Mouse (Mus musculus): ENCODE results near the gene Abhd11.

DNA sequence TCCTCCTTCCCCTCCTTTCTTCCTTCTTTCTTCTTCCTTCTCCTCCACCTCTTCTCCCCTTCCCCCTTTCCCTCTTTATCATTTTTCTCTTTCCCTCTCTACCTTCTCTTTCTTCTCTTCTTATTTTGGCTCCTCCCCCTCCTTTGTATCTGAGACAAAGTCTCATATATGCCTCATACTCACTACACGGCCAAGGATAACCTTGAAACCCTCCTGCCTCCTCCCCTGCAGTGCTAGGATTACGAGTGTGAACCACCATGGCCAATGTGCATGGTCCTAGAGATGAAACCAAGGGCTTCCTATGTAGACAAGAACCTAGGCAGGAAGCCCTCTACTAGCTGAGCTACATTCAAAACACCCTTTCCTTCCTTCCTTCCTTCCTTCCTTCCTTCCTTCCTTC is 34.0 kb upstream of the Abhd11 start:
- TF ChIP-seq CTCF (IDR thresholded peaks at IDR 0.05; ENCODE audit: borderline replicate concordance, insufficient read depth, low read length) (no peak), POLR2A (IDR thresholded peaks at IDR 0.05; ENCODE audit: low read depth, low read length) (no peak)
